Mouse (Mus musculus) C2C12 (cell line): ENCODE data around the gene Dner. TPM values are rescaled to one million over a fixed set of nuclear protein-coding genes. Genes with fewer than 3 reads are reported as not detected.

Experiments used
- H3K27me3 ChIP-seq: one replicate; pipeline ENCODE4 v1.6.1; 2011; ENCODE audit not compliant: control insufficient read depth, insufficient read depth, insufficient read length
- H3K36me3 ChIP-seq: one replicate; pipeline ENCODE4 v1.6.1; 2011; ENCODE audit not compliant: control insufficient read depth, insufficient read depth
- H3K4me3 ChIP-seq: one replicate; pipeline ENCODE4 v1.5.1; 2011; ENCODE audit warnings: mild to moderate bottlenecking, control low read depth; ENCODE audit not compliant: poor library complexity, insufficient read depth, severe bottlenecking
- H3K79me2 ChIP-seq: one replicate; pipeline ENCODE4 v1.6.1; 2011; ENCODE audit not compliant: control insufficient read depth, insufficient read depth
- H3K79me3 ChIP-seq: one replicate; pipeline ENCODE4 v1.6.1; 2011; ENCODE audit warnings: low read depth, control low read depth
- H3ac ChIP-seq: one replicate; pipeline ENCODE3; 2011; ENCODE audit warnings: low read depth; ENCODE audit not compliant: control insufficient read depth, insufficient read length
- CEBPB ChIP-seq: IDR thresholded peaks from one replicate; pipeline ENCODE4 v1.6.1; 2011; ENCODE audit warnings: low read depth, mild to moderate bottlenecking, control low read depth, moderate library complexity
- CTCF ChIP-seq: IDR thresholded peaks from one replicate; pipeline ENCODE4 v1.5.1; 2011; ENCODE audit not compliant: control insufficient read depth, insufficient read depth, insufficient read length
- FOSL1 ChIP-seq: IDR thresholded peaks from one replicate; pipeline ENCODE4 v1.8.0; 2011; ENCODE audit warnings: mild to moderate bottlenecking, low read length; ENCODE audit not compliant: poor library complexity, insufficient read depth, severe bottlenecking
- MAX ChIP-seq: IDR thresholded peaks from one replicate; pipeline ENCODE4 v1.6.1; 2011; ENCODE audit warnings: mild to moderate bottlenecking, control low read depth
- MYOD1 ChIP-seq: IDR thresholded peaks from one replicate; pipeline ENCODE4 v1.6.1; 2011; ENCODE audit warnings: low read depth; ENCODE audit not compliant: control insufficient read depth, insufficient read length
- MYOG ChIP-seq: IDR thresholded peaks from one replicate; pipeline ENCODE4 v1.6.1; 2011; ENCODE audit not compliant: control insufficient read depth, insufficient read length; ENCODE audit errors: extremely low read depth
- USF1 ChIP-seq: IDR thresholded peaks from one replicate; pipeline ENCODE4 v1.6.1; 2011; ENCODE audit warnings: low read depth, mild to moderate bottlenecking, control low read depth, moderate library complexity
- polyA plus RNA-seq: library from polyadenylated mRNA; unstranded; fragments of >200 nt; fragmentation: generic; extraction: Trizol; gene quantifications from one replicate; pipeline ENCODE4 v1.2.1, GENCODE M21; 2012; ENCODE audit warnings: missing spikeins

Gene Dner
- polyA plus RNA-seq, 1 experiment: 0.04 TPM

GRCm38 (mm10) chr1:84709406-84709805 lies 13.4 kb upstream of the Dner start:
- no peak overlapping the region for H3K4me3 ChIP-seq
- H3K79me3 ChIP-seq: no peaks in the 10 kb centered on the region
- no peaks in the 10 kb centered on the region for H3K27me3 ChIP-seq
- H3K79me2 ChIP-seq: no peaks in the 10 kb centered on the region
- no peaks in the 10 kb centered on the region for H3K36me3 ChIP-seq
- no peak overlapping the region for H3ac ChIP-seq
- TF ChIP-seq USF1: no peak
- TF ChIP-seq MAX: no peak
- TF ChIP-seq CEBPB: no peak
- no peak for TF ChIP-seq CTCF
- no peak for TF ChIP-seq MYOG
- no peak for TF ChIP-seq MYOD1
- TF ChIP-seq FOSL1: no peak

- no peaks in the 10 kb centered on the region for H3K36me3 ChIP-seq
- no peaks in the 10 kb centered on the region for H3K79me2 ChIP-seq
- no peaks in the 10 kb centered on the region for H3K27me3 ChIP-seq
- no peak overlapping the region for H3ac ChIP-seq
- H3K79me3 ChIP-seq: no peaks in the 10 kb centered on the region
- H3K4me3 ChIP-seq: no peak overlapping the region
- TF ChIP-seq CEBPB (no peak), CTCF (no peak), MYOG (no peak), FOSL1 (no peak), MAX (no peak), MYOD1 (no peak), USF1 (no peak)
Observed at GRCm38 (mm10) chr1:84700254-84700653, 4.2 kb upstream of the Dner start.

- Histone ChIP-seq H3K79me3 (no peaks in the 10 kb centered on the region), H3ac (no peak overlapping the region), H3K27me3 (no peaks in the 10 kb centered on the region), H3K79me2 (no peaks in the 10 kb centered on the region), H3K4me3 (no peak overlapping the region), H3K36me3 (no peaks in the 10 kb centered on the region)
- TF ChIP-seq CEBPB (no peak), USF1 (no peak), MYOD1 (no peak), MYOG (no peak), FOSL1 (no peak), MAX (no peak), CTCF (no peak)
Observed at GRCm38 (mm10) chr1:84697136-84697535, 1.1 kb upstream of the Dner start.

- no peaks in the 10 kb centered on the region for H3K27me3 ChIP-seq
- H3K79me3 ChIP-seq: no peaks in the 10 kb centered on the region
- H3K36me3 ChIP-seq: no peaks in the 10 kb centered on the region
- no peak overlapping the region for H3K4me3 ChIP-seq
- H3ac ChIP-seq: no peak overlapping the region
- H3K79me2 ChIP-seq: no peaks in the 10 kb centered on the region
- no peak for TF ChIP-seq MYOD1
- no peak for TF ChIP-seq CTCF
- no peak for TF ChIP-seq USF1
- no peak for TF ChIP-seq MAX
- no peak for TF ChIP-seq CEBPB
Observed at GRCm38 (mm10) chr1:84694688-84695474, 1.1 kb downstream of the Dner start.

- Histone ChIP-seq H3K79me2 (no peaks in the 10 kb centered on the region), H3K27me3 (no peaks in the 10 kb centered on the region), H3K79me3 (no peaks in the 10 kb centered on the region), H3ac (no peak overlapping the region), H3K36me3 (no peaks in the 10 kb centered on the region), H3K4me3 (no peak overlapping the region)
- TF ChIP-seq MYOG (no peak), CEBPB (no peak), CTCF (no peak), USF1 (no peak), MYOD1 (no peak), FOSL1 (no peak), MAX (no peak)
Observed at GRCm38 (mm10) chr1:84677910-84678309, 18.1 kb downstream of the Dner start.
